Mouse (Mus musculus): ENCODE results near the gene Grasp.

Gene Grasp

GRCm38 (mm10) chr15:101194951-101195823 lies 28.8 kb upstream of the Grasp start:
- no peak for DNase-seq (ENCODE audit: low spot score in 2 of 2)

GRCm38 (mm10) chr15:101196079-101196795 lies 27.8 kb upstream of the Grasp start:
- no peak for DNase-seq (ENCODE audit: low spot score in 2 of 2)

- DNase-seq (ENCODE audit: low spot score in 2 of 2), result no peak
Measured at GRCm38 (mm10) chr15:101196961-101197360, 27.0 kb upstream of the Grasp start.

DNA sequence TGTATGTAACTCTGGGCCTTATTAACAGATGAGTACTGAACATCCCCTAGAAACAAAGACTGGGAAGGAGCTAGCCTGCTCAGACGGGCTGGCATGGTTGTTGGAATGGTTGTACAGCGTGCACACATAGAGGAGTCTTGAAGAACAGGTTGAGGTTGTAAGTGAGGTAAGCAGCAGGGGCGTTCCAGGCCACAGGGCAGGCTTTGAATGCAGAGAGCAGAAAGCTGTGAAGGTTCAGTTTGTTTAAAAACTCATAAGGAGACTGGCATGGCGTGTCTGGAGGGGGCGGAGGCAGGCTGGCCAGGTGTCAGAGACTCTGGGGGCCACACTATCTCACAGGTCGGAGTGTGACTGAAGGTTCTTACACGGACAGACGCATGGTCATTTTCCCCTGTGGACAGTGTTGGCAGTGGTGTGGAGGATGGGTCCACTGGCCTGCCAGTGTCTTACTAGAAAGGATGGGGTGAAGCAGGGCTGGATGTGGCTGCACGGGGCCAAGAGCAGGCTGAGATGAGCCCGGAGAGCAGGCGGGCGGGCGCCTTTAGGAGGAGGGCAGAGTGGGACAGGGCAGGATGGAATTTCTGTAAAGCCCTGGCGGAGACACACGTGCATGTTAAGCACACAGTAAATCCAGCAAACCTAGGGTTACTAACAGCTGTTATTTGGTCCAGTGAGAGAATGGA lies 26.4 kb upstream of the Grasp start:
- DNase-seq (ENCODE audit: low spot score in 2 of 2), result no peak

DNA sequence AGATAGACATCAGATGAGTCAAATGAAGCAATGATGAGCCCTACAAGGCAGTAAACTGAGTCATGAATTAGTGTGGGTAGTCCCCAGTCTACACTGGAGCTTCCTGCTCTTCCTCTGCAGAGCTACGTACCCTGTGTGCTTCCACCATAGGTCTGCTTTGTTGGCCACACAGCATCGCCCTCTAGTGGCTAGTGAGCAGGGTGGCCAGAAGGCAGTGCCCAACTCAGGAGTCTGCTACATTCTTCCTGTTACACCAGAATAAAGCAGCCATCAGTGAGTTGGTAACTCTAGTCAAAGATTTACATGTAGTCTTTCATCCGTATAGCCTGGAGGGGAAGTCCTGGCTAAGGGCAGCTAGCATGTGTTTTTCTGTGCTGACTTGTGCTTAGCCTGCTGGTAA lies 25.8 kb upstream of the Grasp start:
- peak; percentile 78 to 83 for DNase-seq (ENCODE audit: low spot score in 2 of 2)

DNA sequence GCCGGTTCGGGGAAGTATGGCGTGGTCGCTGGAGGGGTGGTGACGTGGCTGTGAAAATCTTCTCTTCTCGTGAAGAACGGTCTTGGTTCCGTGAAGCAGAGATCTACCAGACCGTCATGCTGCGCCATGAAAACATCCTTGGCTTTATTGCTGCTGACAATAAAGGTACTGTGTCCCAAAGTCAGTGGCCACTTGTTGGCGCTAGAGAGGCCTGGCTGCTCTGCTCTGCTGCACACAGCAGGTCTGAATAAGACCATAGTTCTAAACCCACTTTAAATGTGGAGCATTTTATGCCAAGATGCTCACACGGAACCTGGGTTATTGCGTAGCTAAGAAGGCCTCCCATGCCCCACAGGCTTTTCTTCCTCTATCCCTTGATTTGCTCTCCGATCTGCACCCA lies 25.1 kb upstream of the Grasp start:
- no peak for DNase-seq (ENCODE audit: low spot score in 2 of 2)

DNA sequence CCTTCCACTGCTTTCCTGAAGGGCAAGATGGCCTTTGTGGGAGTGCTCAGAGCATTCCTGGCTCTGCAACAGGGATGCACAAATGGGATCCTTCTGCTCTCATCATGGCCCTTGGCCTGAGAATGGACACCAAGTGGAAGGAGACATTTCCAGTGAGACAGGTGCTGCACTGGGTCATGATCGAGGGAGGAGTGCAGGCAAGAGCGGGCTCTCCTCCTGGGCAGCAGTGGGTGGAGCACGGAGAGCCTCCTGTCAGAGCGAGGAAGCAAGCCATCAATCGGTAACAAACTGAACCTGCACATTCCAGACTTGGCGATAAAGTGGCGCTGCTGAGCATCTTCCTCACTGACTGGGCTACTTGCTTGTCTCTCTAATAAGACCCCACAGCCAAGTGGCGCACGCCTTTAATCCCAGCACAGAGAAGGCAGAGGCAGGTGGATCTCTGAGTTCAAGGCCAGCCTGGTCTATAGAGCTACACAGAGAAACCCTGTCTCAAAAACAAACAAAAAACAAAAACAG lies 23.2 kb upstream of the Grasp start:
- no peak for DNase-seq (ENCODE audit: low spot score in 2 of 2)

DNA sequence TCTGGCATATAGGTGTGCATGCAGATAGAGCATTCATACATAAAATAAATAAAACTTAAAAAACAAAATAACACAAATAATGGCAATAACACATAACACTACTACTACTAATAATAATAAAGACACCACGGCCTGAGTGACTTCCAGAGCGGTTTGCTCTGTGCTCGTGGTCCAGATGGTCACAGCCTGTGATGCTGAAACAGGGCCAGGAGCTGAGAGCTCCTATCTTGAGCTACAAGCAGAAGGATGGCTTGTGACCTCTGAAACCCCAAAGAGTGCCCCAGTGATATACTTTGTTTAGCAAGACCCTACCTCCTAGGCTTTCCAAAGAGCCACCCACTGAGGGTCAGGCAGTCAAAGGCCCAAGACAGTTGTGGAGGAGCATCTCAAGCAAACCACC lies 22.6 kb upstream of the Grasp start:
- no peak for DNase-seq (ENCODE audit: low spot score in 2 of 2)

- no peak for DNase-seq (ENCODE audit: low spot score in 2 of 2)
Measured at GRCm38 (mm10) chr15:101203673-101204072, 20.3 kb upstream of the Grasp start.

GRCm38 (mm10) chr15:101204781-101205180 lies 19.2 kb upstream of the Grasp start:
- DNase-seq (ENCODE audit: low spot score in 2 of 2), result no peak

DNA sequence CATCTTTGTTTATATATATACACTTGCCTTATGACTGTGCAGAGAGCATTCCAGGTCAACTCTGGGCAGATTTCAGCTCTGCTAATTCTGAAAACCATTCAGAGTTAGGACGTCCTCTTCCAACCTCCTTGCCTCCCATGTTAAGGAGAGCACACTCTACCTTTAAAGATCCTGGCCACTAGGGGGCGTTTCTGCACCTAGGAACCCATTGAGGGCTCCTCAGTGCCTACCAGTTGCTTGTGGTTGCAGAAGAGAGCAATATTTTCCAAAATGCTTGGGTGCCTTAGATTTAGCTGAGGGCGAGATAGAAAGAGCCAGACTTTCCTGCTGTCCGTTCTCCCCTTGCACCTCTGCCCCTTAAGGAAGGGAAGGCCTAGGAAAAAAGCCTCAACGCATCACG lies 13.8 kb upstream of the Grasp start:
- DNase-seq (ENCODE audit: low spot score in 2 of 2), result no peak

- DNase-seq (ENCODE audit: low spot score in 2 of 2), result no peak
Measured at GRCm38 (mm10) chr15:101210998-101211613, 12.9 kb upstream of the Grasp start.

DNA sequence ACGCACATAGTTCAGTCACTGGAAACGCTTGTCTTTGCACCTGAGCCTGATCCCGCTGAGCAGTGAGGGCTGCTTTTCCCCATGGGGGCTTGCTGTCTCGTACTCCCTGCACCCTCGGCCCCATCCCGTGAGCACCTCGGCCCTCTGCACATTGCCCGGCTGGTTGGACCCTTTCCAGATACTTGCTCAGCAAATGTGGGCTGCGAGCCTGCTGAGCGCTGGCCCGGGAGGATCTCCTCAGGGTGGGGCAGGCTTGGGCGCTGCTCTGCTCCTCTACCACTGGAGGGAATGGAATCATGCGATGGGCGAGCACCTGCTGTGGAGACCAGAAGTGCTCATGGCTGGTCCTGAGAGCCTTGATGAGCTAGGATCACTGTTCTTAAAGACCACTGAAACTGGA lies 11.6 kb upstream of the Grasp start:
- no peak for DNase-seq (ENCODE audit: low spot score in 2 of 2)

GRCm38 (mm10) chr15:101215136-101215535 lies 8.9 kb upstream of the Grasp start:
- no peak for DNase-seq (ENCODE audit: low spot score in 2 of 2)

GRCm38 (mm10) chr15:101216036-101216435 lies 8.0 kb upstream of the Grasp start:
- no peak for DNase-seq (ENCODE audit: low spot score in 2 of 2)

- no peak for DNase-seq (ENCODE audit: low spot score in 2 of 2)
Measured at GRCm38 (mm10) chr15:101220905-101221297, 3.1 kb upstream of the Grasp start.

- peak; percentile 91 to 93 for DNase-seq (ENCODE audit: low spot score in 2 of 2)
Measured at GRCm38 (mm10) chr15:101221298-101222104, 2.5 kb upstream of the Grasp start.

DNA sequence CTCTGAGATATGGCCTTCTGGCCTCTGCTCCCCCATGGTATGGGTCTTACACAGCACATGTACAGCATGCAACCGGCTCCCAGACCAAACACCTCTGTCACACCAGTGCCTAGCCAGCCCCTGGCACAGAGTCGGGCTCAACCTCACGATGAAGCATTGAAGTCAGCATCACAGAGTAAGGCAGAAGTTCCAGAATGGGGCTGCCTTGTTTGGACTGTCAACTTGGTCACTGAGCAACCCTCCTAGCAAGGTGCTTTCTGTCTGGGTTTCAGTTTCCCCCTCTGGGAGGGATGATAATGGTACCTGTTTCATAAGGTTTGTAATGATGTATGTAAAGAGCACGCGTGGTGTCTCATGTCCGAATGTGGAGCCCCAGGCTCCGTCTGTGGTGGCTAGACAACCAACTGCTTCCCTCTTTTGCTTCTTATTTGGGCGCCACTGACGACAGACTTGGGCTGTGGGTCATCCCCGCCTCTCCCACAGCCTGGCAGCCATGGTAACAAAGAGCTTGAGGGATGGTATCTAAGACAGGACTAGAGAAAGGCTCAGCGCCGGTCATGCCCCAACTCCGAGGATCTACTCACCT lies 998 bp upstream of the Grasp start:
- DNase-seq (ENCODE audit: low spot score in 2 of 2), result peak; percentile 58 to 77

GRCm38 (mm10) chr15:101223596-101223995 lies 392 bp upstream of the Grasp start:
- no peak for DNase-seq (ENCODE audit: low spot score in 2 of 2)

DNA sequence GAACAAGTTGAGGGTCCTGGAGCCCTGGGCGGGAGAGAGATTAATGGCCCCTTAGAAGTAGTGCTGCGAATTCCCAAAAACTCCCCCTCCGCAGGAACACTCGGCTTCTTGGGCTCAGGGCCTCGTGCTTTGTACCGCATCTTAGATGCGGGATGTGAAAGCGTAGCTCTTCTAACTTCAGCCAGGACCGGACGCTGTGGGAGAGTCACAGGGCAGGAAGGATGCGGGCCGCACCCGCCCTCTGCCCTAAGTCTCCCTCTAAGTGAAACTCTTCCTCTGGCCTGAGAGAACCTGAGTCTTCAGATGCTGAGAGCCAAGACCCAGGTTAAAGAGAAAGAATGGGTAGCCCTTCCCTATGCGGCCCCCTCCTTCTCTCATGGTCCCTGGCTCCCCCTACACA lies 989 bp downstream of the Grasp start:
- DNase-seq (ENCODE audit: low spot score in 2 of 2), result no peak

DNA sequence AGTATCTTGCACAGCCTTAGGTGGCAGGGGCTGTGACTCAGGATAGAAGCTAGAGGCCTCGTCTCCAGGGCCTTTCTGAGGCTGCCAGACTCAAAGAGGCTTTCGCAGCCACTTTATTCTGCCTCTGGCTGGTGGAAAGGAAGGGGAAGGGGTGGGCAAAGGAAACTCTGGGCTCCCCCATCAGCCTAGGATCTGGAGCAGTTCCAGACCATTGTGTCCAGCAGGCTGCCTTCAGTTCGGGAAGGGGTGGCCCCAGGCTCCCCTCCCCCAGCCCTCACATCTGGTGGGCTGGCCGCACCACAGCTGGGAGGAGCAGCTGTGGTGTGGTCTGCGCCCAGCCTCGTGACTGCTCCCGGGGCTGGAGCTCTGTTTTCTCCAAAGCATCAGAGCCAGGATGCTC lies 4.0 kb downstream of the Grasp start:
- no peak for DNase-seq (ENCODE audit: low spot score in 2 of 2)
